Mouse (Mus musculus): ENCODE data around the gene Akirin2. TPM values are rescaled to one million over a fixed set of nuclear protein-coding genes. Genes with fewer than 3 reads are reported as not detected.

The Akirin2 gene
- polyA plus RNA-seq, 1 experiment from 2014 or later: 10.5 TPM

DNA sequence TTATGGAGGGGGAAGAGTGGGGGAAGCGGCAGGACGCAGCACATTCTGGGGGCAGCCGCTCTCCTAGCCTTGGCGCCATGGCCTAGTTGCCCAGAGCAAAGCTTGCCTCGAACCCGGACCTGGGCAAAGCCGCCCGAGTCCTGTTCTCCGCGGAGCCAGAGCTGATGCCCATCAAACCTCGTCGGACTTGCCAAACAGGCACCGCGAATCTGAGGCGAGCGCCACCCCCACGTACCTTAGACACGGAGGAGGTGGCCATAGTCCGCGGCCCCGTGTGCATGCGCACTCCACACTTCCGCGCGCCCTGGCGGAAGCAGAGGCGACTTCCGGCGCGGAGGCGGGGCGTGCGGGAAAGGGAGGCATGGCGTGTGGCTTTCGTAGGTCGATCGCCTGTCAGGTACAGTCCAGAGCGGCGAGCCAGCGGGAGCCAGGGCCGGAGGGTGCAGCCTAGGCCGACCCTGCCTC, 63.9 kb downstream of the Akirin2 start, which contains the start of the genes Orc3 and Rars2:
Gene Orc3 (minus strand): TSS at position 315 of the 465 bp plus-strand sequence.
Gene Rars2 (plus strand): TSS at position 328 of the 465 bp plus-strand sequence.
- WGBS (ENCODE audit: insufficient replicate concordance): under 1% methylated on average over 42 of the region's 42 CpGs
- peak; percentile 99 for ATAC-seq (ENCODE audit: low read depth)
- Histone ChIP-seq H3K4me1 (ENCODE audit: control insufficient read depth, low read depth, low read length) (peaks cover 16% of the 10 kb centered on the region), H3K27ac (ENCODE audit: low read length) (peak within 1 kb of the TSS; percentile 90), H3K9ac (ENCODE audit: low read depth, low read length) (peak within 1 kb of the TSS; percentile 92), H3K36me3 (ENCODE audit: control insufficient read depth, insufficient read depth) (peaks cover 2% of the 10 kb centered on the region; the same call in 1 of the 2 replicates), H3K4me2 (ENCODE audit: low read depth, low read length) (peak within 1 kb of the TSS; percentile 76), H3K9me3 (replicated peaks; ENCODE audit: control insufficient read depth, low read length) (no peaks in the 10 kb centered on the region), H3K27me3 (ENCODE audit: control insufficient read depth, insufficient read depth, low read depth, low read length) (no peaks in the 10 kb centered on the region), H3K4me3 (ENCODE audit: low read depth, low read length) (peak within 1 kb of the TSS; percentile 92)

GRCm38 (mm10) chr4:34615303-34615702, 64.6 kb downstream of the Akirin2 start:
- H3K9me3 ChIP-seq (replicated peaks; ENCODE audit: control insufficient read depth, low read length): no peaks in the 10 kb centered on the region
- no peak for ATAC-seq (ENCODE audit: low read depth)
- H3K4me1 ChIP-seq (ENCODE audit: control insufficient read depth, low read depth, low read length): peaks cover 16% of the 10 kb centered on the region
- peak overlapping the region; percentile 92 for H3K9ac ChIP-seq (ENCODE audit: low read depth, low read length)
- H3K36me3 ChIP-seq (ENCODE audit: control insufficient read depth, insufficient read depth): no peaks in the 10 kb centered on the region
- peak overlapping the region; percentile 76 for H3K4me2 ChIP-seq (ENCODE audit: low read depth, low read length)
- no peaks in the 10 kb centered on the region for H3K27me3 ChIP-seq (ENCODE audit: control insufficient read depth, insufficient read depth, low read depth, low read length)
- H3K27ac ChIP-seq (ENCODE audit: low read length): peak overlapping the region; percentile 90; the same call in 1 of the 2 replicates
- H3K4me3 ChIP-seq (ENCODE audit: low read depth, low read length): peak overlapping the region; percentile 92
- under 1% methylated on average over 13 of the region's 13 CpGs for WGBS (ENCODE audit: insufficient replicate concordance)

- Histone ChIP-seq H3K9ac (ENCODE audit: low read depth, low read length) (no peak overlapping the region), H3K4me1 (ENCODE audit: control insufficient read depth, low read depth, low read length) (peaks cover 16% of the 10 kb centered on the region), H3K4me2 (ENCODE audit: low read depth, low read length) (peak overlapping the region; percentile 76), H3K4me3 (ENCODE audit: low read depth, low read length) (peak overlapping the region; percentile 92), H3K27ac (ENCODE audit: low read length) (no peak overlapping the region), H3K9me3 (replicated peaks; ENCODE audit: control insufficient read depth, low read length) (no peaks in the 10 kb centered on the region), H3K27me3 (ENCODE audit: control insufficient read depth, insufficient read depth, low read depth, low read length) (no peaks in the 10 kb centered on the region), H3K36me3 (ENCODE audit: control insufficient read depth, insufficient read depth) (no peaks in the 10 kb centered on the region)
- no peak for ATAC-seq (ENCODE audit: low read depth)
- 65% methylated on average over 8 of the region's 8 CpGs for WGBS (ENCODE audit: insufficient replicate concordance)
These were observed 65.4 kb downstream of the Akirin2 start for GRCm38 (mm10) chr4:34616146-34616545.

Other genes with a start within 250 kb of the Akirin2 start
- 36.8 and 38.9 TPM in 2 replicates for gene Orc3, start 64.0 kb downstream of the Akirin2 start, polyA plus RNA-seq (2015; fragmentation: Nextera tagmentation; extraction: Ambion mirVana)
- 21.7 and 24.6 TPM in 2 replicates for gene Rars2, start 64.0 kb downstream of the Akirin2 start, polyA plus RNA-seq (2015; fragmentation: Nextera tagmentation; extraction: Ambion mirVana)
- 15.1 and 15.3 TPM in 2 replicates for gene Slc35a1, start 136.5 kb downstream of the Akirin2 start, polyA plus RNA-seq (2015; fragmentation: Nextera tagmentation; extraction: Ambion mirVana)
- gene Cfap206, start 179.3 kb downstream of the Akirin2 start, polyA plus RNA-seq (2015; fragmentation: Nextera tagmentation; extraction: Ambion mirVana): not detected in 2 replicates
- not detected in 2 replicates for gene Gm136, start 205.3 kb downstream of the Akirin2 start, polyA plus RNA-seq (2015; fragmentation: Nextera tagmentation; extraction: Ambion mirVana)
- 22.5 and 25.4 TPM in 2 replicates for gene Smim8, start 227.5 kb downstream of the Akirin2 start, polyA plus RNA-seq (2015; fragmentation: Nextera tagmentation; extraction: Ambion mirVana)

All from liver, embryonic 16.5 days (tissue).